Mouse (Mus musculus): ENCODE measurements around the gene Msi2. TPM values are rescaled to one million over a fixed set of nuclear protein-coding genes. Genes with fewer than 3 reads are reported as not detected.

Gene Msi2
- total and polyA plus RNA-seq, 3 experiments = 36.5 to 197 (median 144) TPM

- H3K4me3 ChIP-seq (ENCODE audit: low read depth, low read length) = no peak overlapping the region
- no peaks in the 10 kb centered on the region for H3K9me3 ChIP-seq (replicated peaks)
- H3K36me3 ChIP-seq (replicated peaks) = peaks cover 83% of the 10 kb centered on the region
- DNase-seq (ENCODE audit: low spot score) (no peak), ATAC-seq (ENCODE audit: extremely low read depth, insufficient number of reproducible peaks, low FRiP score, poor library complexity, severe bottlenecking) (no peak)
- H3K27me3 ChIP-seq (ENCODE audit: insufficient read depth, low read length) = no peaks in the 10 kb centered on the region
- TF ChIP-seq TAL1 (conservative IDR thresholded peaks at IDR 0.05; ENCODE audit: low read depth, low read length) = no peak
- TF ChIP-seq GATA1 (IDR thresholded peaks at IDR 0.05; ENCODE audit: borderline replicate concordance, low read length) = no peak
- TF ChIP-seq CTCF (IDR thresholded peaks at IDR 0.05; ENCODE audit: low read depth, low read length) = no peak
- no peak for TF ChIP-seq GATA2 (IDR thresholded peaks at IDR 0.05; ENCODE audit: borderline replicate concordance, low read depth, low read length)
- TF ChIP-seq POLR2AphosphoS5 (IDR thresholded peaks at IDR 0.05; ENCODE audit: insufficient replicate concordance, low read depth, low read length) = no peak
- H3K4me1 ChIP-seq (ENCODE audit: insufficient read depth, low read depth, low read length) = 0 out of 2 replicates have a peak, but pooled peaks cover 3% of the 10 kb centered on the region
Measured at GRCm38 (mm10) chr11:88495018-88495417, 223.3 kb downstream of the Msi2 start.

- H3K4me3 ChIP-seq (ENCODE audit: low read depth, low read length) = no peak overlapping the region
- H3K27me3 ChIP-seq (ENCODE audit: insufficient read depth, low read length) = no peaks in the 10 kb centered on the region
- no peak for TF ChIP-seq TAL1 (conservative IDR thresholded peaks at IDR 0.05; ENCODE audit: low read depth, low read length)
- DNase-seq (ENCODE audit: low spot score) (no peak), ATAC-seq (ENCODE audit: extremely low read depth, insufficient number of reproducible peaks, low FRiP score, poor library complexity, severe bottlenecking) (no peak)
- H3K4me1 ChIP-seq (ENCODE audit: insufficient read depth, low read depth, low read length) = 0 out of 2 replicates have a peak, but pooled peaks cover 3% of the 10 kb centered on the region
- peaks cover 89% of the 10 kb centered on the region for H3K36me3 ChIP-seq (replicated peaks)
- no peaks in the 10 kb centered on the region for H3K9me3 ChIP-seq (replicated peaks)
Measured at GRCm38 (mm10) chr11:88493795-88494559, 224.3 kb downstream of the Msi2 start.

GRCm38 (mm10) chr11:88492585-88492984 lies 225.7 kb downstream of the Msi2 start:
- TF ChIP-seq CTCF (IDR thresholded peaks at IDR 0.05; ENCODE audit: low read depth, low read length) (no peak), GATA2 (IDR thresholded peaks at IDR 0.05; ENCODE audit: borderline replicate concordance, low read depth, low read length) (no peak), GATA1 (IDR thresholded peaks at IDR 0.05; ENCODE audit: borderline replicate concordance, low read length) (no peak), POLR2AphosphoS5 (IDR thresholded peaks at IDR 0.05; ENCODE audit: insufficient replicate concordance, low read depth, low read length) (no peak), TAL1 (conservative IDR thresholded peaks at IDR 0.05; ENCODE audit: low read depth, low read length) (no peak)
- H3K27me3 ChIP-seq (ENCODE audit: insufficient read depth, low read length) = no peaks in the 10 kb centered on the region
- no peak for DNase-seq (ENCODE audit: low spot score)
- H3K4me1 ChIP-seq (ENCODE audit: insufficient read depth, low read depth, low read length) = no peaks in the 10 kb centered on the region
- no peak for ATAC-seq (ENCODE audit: extremely low read depth, insufficient number of reproducible peaks, low FRiP score, poor library complexity, severe bottlenecking)
- no peak overlapping the region for H3K4me3 ChIP-seq (ENCODE audit: low read depth, low read length)
- H3K36me3 ChIP-seq (replicated peaks) = peaks cover 85% of the 10 kb centered on the region
- H3K9me3 ChIP-seq (replicated peaks) = no peaks in the 10 kb centered on the region

GRCm38 (mm10) chr11:88489985-88490384 lies 228.3 kb downstream of the Msi2 start:
- peaks cover 79% of the 10 kb centered on the region for H3K36me3 ChIP-seq (replicated peaks)
- no peaks in the 10 kb centered on the region for H3K27me3 ChIP-seq (ENCODE audit: insufficient read depth, low read length)
- H3K4me1 ChIP-seq (ENCODE audit: insufficient read depth, low read depth, low read length) = no peaks in the 10 kb centered on the region
- H3K4me3 ChIP-seq (ENCODE audit: low read depth, low read length) = no peak overlapping the region
- no peak for ATAC-seq (ENCODE audit: extremely low read depth, insufficient number of reproducible peaks, low FRiP score, poor library complexity, severe bottlenecking)
- no peak for TF ChIP-seq GATA1 (IDR thresholded peaks at IDR 0.05; ENCODE audit: borderline replicate concordance, low read length)
- no peak for TF ChIP-seq CTCF (IDR thresholded peaks at IDR 0.05; ENCODE audit: low read depth, low read length)
- no peak for TF ChIP-seq GATA2 (IDR thresholded peaks at IDR 0.05; ENCODE audit: borderline replicate concordance, low read depth, low read length)
- no peak for TF ChIP-seq POLR2AphosphoS5 (IDR thresholded peaks at IDR 0.05; ENCODE audit: insufficient replicate concordance, low read depth, low read length)
- no peak for TF ChIP-seq TAL1 (conservative IDR thresholded peaks at IDR 0.05; ENCODE audit: low read depth, low read length)
- no peaks in the 10 kb centered on the region for H3K9me3 ChIP-seq (replicated peaks)
- no peak for DNase-seq (ENCODE audit: low spot score)

- no peaks in the 10 kb centered on the region for H3K4me1 ChIP-seq (ENCODE audit: insufficient read depth, low read depth, low read length)
- DNase-seq (ENCODE audit: low spot score) = no peak
- no peak for ATAC-seq (ENCODE audit: extremely low read depth, insufficient number of reproducible peaks, low FRiP score, poor library complexity, severe bottlenecking)
Measured at GRCm38 (mm10) chr11:88488941-88489724, 229.2 kb downstream of the Msi2 start.

GRCm38 (mm10) chr11:88488175-88488940 lies 230.0 kb downstream of the Msi2 start:
- Histone ChIP-seq H3K4me3 (ENCODE audit: low read depth, low read length) (no peak overlapping the region), H3K4me1 (ENCODE audit: insufficient read depth, low read depth, low read length) (no peaks in the 10 kb centered on the region), H3K27me3 (ENCODE audit: insufficient read depth, low read length) (no peaks in the 10 kb centered on the region), H3K36me3 (replicated peaks) (peaks cover 79% of the 10 kb centered on the region), H3K9me3 (replicated peaks) (no peaks in the 10 kb centered on the region)
- ATAC-seq (ENCODE audit: extremely low read depth, insufficient number of reproducible peaks, low FRiP score, poor library complexity, severe bottlenecking) (no peak), DNase-seq (ENCODE audit: low spot score) (no peak)
- no peak for TF ChIP-seq TAL1 (conservative IDR thresholded peaks at IDR 0.05; ENCODE audit: low read depth, low read length)
- TF ChIP-seq CTCF (IDR thresholded peaks at IDR 0.05; ENCODE audit: low read depth, low read length) = no peak
- TF ChIP-seq POLR2AphosphoS5 (IDR thresholded peaks at IDR 0.05; ENCODE audit: insufficient replicate concordance, low read depth, low read length) = no peak
- TF ChIP-seq GATA2 (IDR thresholded peaks at IDR 0.05; ENCODE audit: borderline replicate concordance, low read depth, low read length) = no peak
- no peak for TF ChIP-seq GATA1 (IDR thresholded peaks at IDR 0.05; ENCODE audit: borderline replicate concordance, low read length)

More at GRCm38 (mm10) chr11:88488941-88489724, 229.2 kb downstream of the Msi2 start:
- Histone ChIP-seq H3K9me3 (replicated peaks) (no peaks in the 10 kb centered on the region), H3K4me3 (ENCODE audit: low read depth, low read length) (no peak overlapping the region), H3K36me3 (replicated peaks) (peaks cover 79% of the 10 kb centered on the region), H3K27me3 (ENCODE audit: insufficient read depth, low read length) (no peaks in the 10 kb centered on the region)
- TF ChIP-seq GATA2 (IDR thresholded peaks at IDR 0.05; ENCODE audit: borderline replicate concordance, low read depth, low read length) = no peak
- TF ChIP-seq CTCF (IDR thresholded peaks at IDR 0.05; ENCODE audit: low read depth, low read length) = no peak
